Mouse (Mus musculus) myocyte (in vitro differentiated cells): ENCODE results near the gene Wnt3.

Source experiments
- CEBPB ChIP-seq: IDR thresholded peaks from 2 replicates; pipeline ENCODE4 v1.6.1; 2011; ENCODE audit warnings: mild to moderate bottlenecking, moderate library complexity; ENCODE audit not compliant: poor library complexity, insufficient read depth, severe bottlenecking
- E2F4 ChIP-seq: IDR thresholded peaks from one replicate; pipeline ENCODE4 v1.6.1; 2011; ENCODE audit warnings: mild to moderate bottlenecking, control low read depth, moderate library complexity; ENCODE audit not compliant: insufficient read depth
- MAX ChIP-seq: IDR thresholded peaks from one replicate; pipeline ENCODE4 v1.6.1; 2011; ENCODE audit warnings: low read depth, mild to moderate bottlenecking, control low read depth
- MYOD1 ChIP-seq, 3 experiments: IDR thresholded peaks; one replicate each; pipeline ENCODE4 v1.6.1; 2011; ENCODE audit warnings: control low read depth in 2 of 3, low read depth in 2 of 3, mild to moderate bottlenecking in 2 of 3, moderate library complexity in 1 of 3; ENCODE audit not compliant: insufficient read length in 2 of 3, control insufficient read depth in 1 of 3
- MYOG ChIP-seq, 3 experiments: IDR thresholded peaks; one replicate each; pipeline ENCODE4 v1.6.1; 2011; ENCODE audit warnings: control low read depth in 2 of 3, low read depth in 2 of 3, mild to moderate bottlenecking in 2 of 3; ENCODE audit not compliant: insufficient read length in 2 of 3, control insufficient read depth in 1 of 3, insufficient read depth in 1 of 3
- POLR2A ChIP-seq: IDR thresholded peaks from one replicate; pipeline ENCODE4 v1.6.1; 2011; ENCODE audit warnings: low read depth, mild to moderate bottlenecking, control low read depth, moderate library complexity; ENCODE audit not compliant: insufficient read length
- REST ChIP-seq: IDR thresholded peaks from one replicate; pipeline ENCODE4 v1.6.1; 2011; ENCODE audit warnings: mild to moderate bottlenecking, control low read depth, moderate library complexity; ENCODE audit not compliant: insufficient read depth, insufficient read length
- TCF3 ChIP-seq: IDR thresholded peaks from one replicate; pipeline ENCODE4 v1.6.1; 2011; ENCODE audit warnings: low read depth, control low read depth; ENCODE audit not compliant: insufficient read length
- USF1 ChIP-seq: IDR thresholded peaks from one replicate; pipeline ENCODE4 v1.6.1; 2011; ENCODE audit warnings: low read depth, mild to moderate bottlenecking, control low read depth, moderate library complexity

GRCm38 (mm10) chr11:103830476-103830875 lies 56.5 kb downstream of the Wnt3 start:
- no peak for TF ChIP-seq REST
- no peak for TF ChIP-seq POLR2A
- no peak for TF ChIP-seq E2F4
- TF ChIP-seq MAX, result no peak
- TF ChIP-seq CEBPB, result no peak
- no peak for TF ChIP-seq USF1
- TF ChIP-seq MYOD1 (IDR thresholded peaks at IDR 0.05; ENCODE audit: control insufficient read depth in 1 of 3, insufficient read length in 2 of 3, low read depth in 2 of 3), result no peak
- TF ChIP-seq MYOG (IDR thresholded peaks at IDR 0.05; ENCODE audit: control insufficient read depth in 1 of 3, insufficient read depth in 1 of 3, insufficient read length in 2 of 3, low read depth in 2 of 3), result no peak
- TF ChIP-seq TCF3, result no peak
